Mouse (Mus musculus): ENCODE results near the gene Kctd17. TPM values are rescaled to one million over a fixed set of nuclear protein-coding genes. Genes with fewer than 3 reads are reported as not detected.

Kctd17 gene
- polyA plus RNA-seq, 1 experiment from 2014 or later: 156 TPM

- Histone ChIP-seq H3K4me3 (no peak overlapping the region), H3K27ac (replicated peaks) (no peak overlapping the region), H3K9ac (no peak overlapping the region), H3K9me3 (no peaks in the 10 kb centered on the region), H3K4me2 (no peak overlapping the region), H3K4me1 (replicated peaks) (peaks cover 16% of the 10 kb centered on the region), H3K27me3 (no peaks in the 10 kb centered on the region), H3K36me3 (no peaks in the 10 kb centered on the region)
- ATAC-seq (ENCODE audit: low FRiP score, low read depth): no peak
- 86% methylated on average over 3 of the region's 3 CpGs for WGBS
These were observed 24.6 kb downstream of the Kctd17 start for GRCm38 (mm10) chr15:78452929-78453328.

DNA sequence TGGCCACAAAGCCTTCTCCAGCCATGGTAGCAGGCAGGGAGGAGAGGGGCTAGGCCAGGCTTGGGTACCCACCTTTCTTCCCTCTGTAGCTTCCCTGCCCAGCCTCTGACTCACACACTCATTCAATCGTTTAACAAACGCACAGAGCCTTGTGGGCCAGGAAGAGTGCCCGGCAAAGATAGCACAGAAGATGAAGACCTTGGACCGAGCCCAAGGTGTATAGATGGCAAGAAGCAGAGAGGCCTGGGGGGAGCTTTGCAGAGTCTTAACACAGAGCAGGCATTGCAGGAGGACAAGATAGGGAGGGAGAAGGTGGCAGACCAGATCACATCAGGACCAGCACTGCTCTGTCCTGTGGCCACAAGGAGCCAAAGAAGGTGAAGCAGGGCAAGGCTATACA is 26.8 kb downstream of the Kctd17 start:
- H3K36me3 ChIP-seq: no peaks in the 10 kb centered on the region
- 73% methylated on average over 4 of the region's 4 CpGs for WGBS
- no peak overlapping the region for H3K27ac ChIP-seq (replicated peaks)
- H3K4me2 ChIP-seq: no peak overlapping the region
- H3K27me3 ChIP-seq: no peaks in the 10 kb centered on the region
- no peaks in the 10 kb centered on the region for H3K9me3 ChIP-seq
- H3K4me3 ChIP-seq: no peak overlapping the region
- ATAC-seq (ENCODE audit: low FRiP score, low read depth): no peak
- H3K9ac ChIP-seq: no peak overlapping the region
- peaks cover 2% of the 10 kb centered on the region for H3K4me1 ChIP-seq (replicated peaks)

GRCm38 (mm10) chr15:78456051-78456450 is 27.7 kb downstream of the Kctd17 start:
- H3K4me2 ChIP-seq: no peak overlapping the region
- H3K9ac ChIP-seq: no peak overlapping the region
- H3K4me3 ChIP-seq: no peak overlapping the region
- H3K36me3 ChIP-seq: no peaks in the 10 kb centered on the region
- H3K9me3 ChIP-seq: no peaks in the 10 kb centered on the region
- H3K4me1 ChIP-seq (replicated peaks): no peaks in the 10 kb centered on the region
- no peak overlapping the region for H3K27ac ChIP-seq (replicated peaks)
- no peak for ATAC-seq (ENCODE audit: low FRiP score, low read depth)
- H3K27me3 ChIP-seq: no peaks in the 10 kb centered on the region
- WGBS: 42% methylated on average over 7 of the region's 7 CpGs

GRCm38 (mm10) chr15:78457193-78457592 is 28.8 kb downstream of the Kctd17 start:
- no peak overlapping the region for H3K4me2 ChIP-seq
- no peak for ATAC-seq (ENCODE audit: low FRiP score, low read depth)
- H3K4me1 ChIP-seq (replicated peaks): no peaks in the 10 kb centered on the region
- no peak overlapping the region for H3K27ac ChIP-seq (replicated peaks)
- 83% methylated on average over 10 of the region's 10 CpGs for WGBS
- H3K9ac ChIP-seq: no peak overlapping the region
- no peaks in the 10 kb centered on the region for H3K27me3 ChIP-seq
- no peaks in the 10 kb centered on the region for H3K9me3 ChIP-seq
- H3K36me3 ChIP-seq: no peaks in the 10 kb centered on the region
- no peak overlapping the region for H3K4me3 ChIP-seq

GRCm38 (mm10) chr15:78462981-78463380 is 34.6 kb downstream of the Kctd17 start:
- no peak for ATAC-seq (ENCODE audit: low FRiP score, low read depth)
- H3K4me1 ChIP-seq (replicated peaks): no peaks in the 10 kb centered on the region
- H3K27ac ChIP-seq (replicated peaks): no peak overlapping the region
- H3K9me3 ChIP-seq: no peaks in the 10 kb centered on the region
- no peaks in the 10 kb centered on the region for H3K27me3 ChIP-seq
- no peak overlapping the region for H3K9ac ChIP-seq
- 85% methylated on average over 2 of the region's 2 CpGs for WGBS
- no peaks in the 10 kb centered on the region for H3K36me3 ChIP-seq
- H3K4me2 ChIP-seq: no peak overlapping the region
- H3K4me3 ChIP-seq: no peak overlapping the region

DNA sequence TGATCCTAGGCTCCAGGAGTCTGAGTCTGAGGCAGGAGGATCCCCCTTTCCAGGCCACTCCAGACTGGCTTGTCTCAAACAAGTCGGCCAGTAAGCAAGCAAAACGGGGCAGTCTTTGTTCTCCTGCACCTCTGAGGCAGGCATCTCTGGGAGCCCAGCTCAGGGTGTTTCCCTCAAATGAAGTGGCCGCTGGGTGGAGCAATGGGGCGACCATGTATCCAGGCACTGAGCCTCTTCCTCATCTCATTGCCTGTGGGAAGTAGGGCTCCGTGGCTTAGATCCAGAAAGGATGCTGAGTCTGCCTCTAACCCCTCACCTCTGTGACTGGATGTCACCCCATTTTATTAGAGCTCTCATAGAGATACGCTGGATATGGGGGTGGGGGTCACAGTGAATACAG is 38.4 kb downstream of the Kctd17 start:
- no peak for ATAC-seq (ENCODE audit: low FRiP score, low read depth)
- Histone ChIP-seq H3K9ac (no peak overlapping the region), H3K27ac (replicated peaks) (no peak overlapping the region), H3K36me3 (no peaks in the 10 kb centered on the region), H3K27me3 (no peaks in the 10 kb centered on the region), H3K4me3 (no peak overlapping the region), H3K4me2 (no peak overlapping the region), H3K4me1 (replicated peaks) (no peaks in the 10 kb centered on the region), H3K9me3 (no peaks in the 10 kb centered on the region)
- 44% methylated on average over 6 of the region's 6 CpGs for WGBS

GRCm38 (mm10) chr15:78467570-78467969 is 39.2 kb downstream of the Kctd17 start:
- Histone ChIP-seq H3K4me2 (no peak overlapping the region), H3K4me3 (no peak overlapping the region), H3K4me1 (replicated peaks) (no peaks in the 10 kb centered on the region), H3K9ac (no peak overlapping the region), H3K27me3 (no peaks in the 10 kb centered on the region), H3K36me3 (no peaks in the 10 kb centered on the region), H3K9me3 (no peaks in the 10 kb centered on the region), H3K27ac (replicated peaks) (no peak overlapping the region)
- no peak for ATAC-seq (ENCODE audit: low FRiP score, low read depth)
- 92% methylated on average over 7 of the region's 7 CpGs for WGBS

- H3K4me2 ChIP-seq: no peak within 1 kb of the TSS
- H3K36me3 ChIP-seq: no peaks in the 10 kb centered on the region
- H3K4me3 ChIP-seq: no peak within 1 kb of the TSS
- no peak within 1 kb of the TSS for H3K9ac ChIP-seq
- H3K27ac ChIP-seq (replicated peaks): no peak within 1 kb of the TSS
- H3K27me3 ChIP-seq: no peaks in the 10 kb centered on the region
- no peaks in the 10 kb centered on the region for H3K9me3 ChIP-seq
- H3K4me1 ChIP-seq (replicated peaks): no peaks in the 10 kb centered on the region
- no peak for ATAC-seq (ENCODE audit: low FRiP score, low read depth)
- WGBS: 86% methylated on average over 7 of the region's 7 CpGs
These were observed 40.1 kb downstream of the Kctd17 start, which contains the start of gene Tmprss6 for GRCm38 (mm10) chr15:78468379-78468937. Gene Tmprss6, minus strand, starts transcription at chr15:78468634.

- ATAC-seq (ENCODE audit: low FRiP score, low read depth): no peak
These were observed 42.3 kb downstream of the Kctd17 start for GRCm38 (mm10) chr15:78470495-78471276.

DNA sequence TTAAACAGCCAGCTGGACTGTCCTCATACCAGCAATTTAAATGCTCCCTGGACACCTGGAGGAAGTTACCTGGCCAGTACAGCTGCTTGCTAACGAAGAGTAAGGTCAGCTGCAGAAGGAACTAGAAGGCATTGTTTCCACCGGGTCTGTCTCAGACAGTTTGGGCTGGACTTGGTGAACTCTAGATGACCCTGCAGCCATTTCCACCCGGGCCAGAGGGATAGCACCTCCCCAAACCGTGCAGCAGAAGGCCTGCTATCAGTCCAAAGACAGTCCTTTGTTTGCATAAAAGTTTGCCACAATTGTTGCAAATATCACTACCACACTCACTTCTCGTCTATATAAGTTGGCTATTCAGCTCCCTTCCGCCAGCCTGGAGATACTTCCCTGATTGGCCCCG is 43.5 kb downstream of the Kctd17 start:
- WGBS: 53% methylated on average over 7 of the region's 7 CpGs
- H3K36me3 ChIP-seq: no peaks in the 10 kb centered on the region
- ATAC-seq (ENCODE audit: low FRiP score, low read depth): no peak
- H3K4me1 ChIP-seq (replicated peaks): no peaks in the 10 kb centered on the region
- no peaks in the 10 kb centered on the region for H3K27me3 ChIP-seq
- H3K9ac ChIP-seq: no peak overlapping the region
- no peak overlapping the region for H3K4me2 ChIP-seq
- H3K27ac ChIP-seq (replicated peaks): no peak overlapping the region
- H3K4me3 ChIP-seq: no peak overlapping the region
- no peaks in the 10 kb centered on the region for H3K9me3 ChIP-seq

More at GRCm38 (mm10) chr15:78470495-78471276, 42.3 kb downstream of the Kctd17 start:
- Histone ChIP-seq H3K4me1 (replicated peaks) (no peaks in the 10 kb centered on the region), H3K9me3 (no peaks in the 10 kb centered on the region), H3K4me3 (no peak overlapping the region), H3K36me3 (no peaks in the 10 kb centered on the region), H3K9ac (no peak overlapping the region), H3K4me2 (no peak overlapping the region), H3K27ac (replicated peaks) (no peak overlapping the region), H3K27me3 (no peaks in the 10 kb centered on the region)
- 74% methylated on average over 4 of the region's 4 CpGs for WGBS

GRCm38 (mm10) chr15:78473442-78473841 is 45.1 kb downstream of the Kctd17 start:
- Histone ChIP-seq H3K27ac (replicated peaks) (no peak overlapping the region), H3K27me3 (no peaks in the 10 kb centered on the region), H3K36me3 (no peaks in the 10 kb centered on the region), H3K4me2 (no peak overlapping the region), H3K4me1 (replicated peaks) (no peaks in the 10 kb centered on the region), H3K9ac (no peak overlapping the region), H3K4me3 (no peak overlapping the region), H3K9me3 (no peaks in the 10 kb centered on the region)
- no peak for ATAC-seq (ENCODE audit: low FRiP score, low read depth)
- WGBS: 68% methylated on average over 6 of the region's 6 CpGs

GRCm38 (mm10) chr15:78475604-78476031 is 47.3 kb downstream of the Kctd17 start:
- no peak overlapping the region for H3K9ac ChIP-seq

More at GRCm38 (mm10) chr15:78475604-78476031, 47.3 kb downstream of the Kctd17 start:
- H3K9me3 ChIP-seq: no peaks in the 10 kb centered on the region
- H3K36me3 ChIP-seq: no peaks in the 10 kb centered on the region
- H3K4me1 ChIP-seq (replicated peaks): no peaks in the 10 kb centered on the region
- 69% methylated on average over 3 of the region's 3 CpGs for WGBS
- H3K4me3 ChIP-seq: no peak overlapping the region
- no peaks in the 10 kb centered on the region for H3K27me3 ChIP-seq
- no peak for ATAC-seq (ENCODE audit: low FRiP score, low read depth)
- H3K27ac ChIP-seq (replicated peaks): no peak overlapping the region
- H3K4me2 ChIP-seq: no peak overlapping the region

Measured in hindbrain, embryonic 15.5 days (tissue).